Mouse (Mus musculus): ENCODE measurements around the gene Ccnf. TPM values are rescaled to one million over a fixed set of nuclear protein-coding genes. Genes with fewer than 3 reads are reported as not detected.

The Ccnf gene
- polyA plus RNA-seq (2014; fragmentation: Nextera tagmentation; extraction: Ambion mirVana) = 7.0 and 11.1 TPM in 2 replicates

GRCm38 (mm10) chr17:24251320-24252069 lies at the start of gene Ccnf:
Ccnf (minus strand) TSS chr17:24251484.
- Histone ChIP-seq H3K9ac (replicated peaks; ENCODE audit: low read depth, low read length) (peak within 1 kb of the TSS; percentile 67), H3K9me3 (ENCODE audit: control insufficient read depth, low read length) (no peaks in the 10 kb centered on the region), H3K36me3 (ENCODE audit: control insufficient read depth, insufficient read depth, low read length) (no peaks in the 10 kb centered on the region), H3K4me1 (ENCODE audit: control insufficient read depth, insufficient read depth, low read length) (peaks cover 11% of the 10 kb centered on the region; the same call in 1 of the 2 replicates), H3K27me3 (ENCODE audit: control insufficient read depth, insufficient read depth, low read length) (no peaks in the 10 kb centered on the region), H3K4me2 (ENCODE audit: low read depth, low read length) (peak within 1 kb of the TSS; percentile 63), H3K27ac (ENCODE audit: low read depth, low read length) (no peak within 1 kb of the TSS), H3K4me3 (ENCODE audit: low read depth, low read length) (peak within 1 kb of the TSS; percentile 66)
- ATAC-seq (ENCODE audit: low read depth) = peak; percentile 100
- whole genome bisulfite sequencing = under 1% methylated on average over 47 of the region's 48 CpGs

GRCm38 (mm10) chr17:24300651-24301050 lies 49.4 kb upstream of the Ccnf start:
- 82% methylated on average over 4 of the region's 4 CpGs for WGBS
- H3K9me3 ChIP-seq (ENCODE audit: control insufficient read depth, low read length) = no peaks in the 10 kb centered on the region

GRCm38 (mm10) chr17:24289338-24289737 lies 38.1 kb upstream of the Ccnf start:
- H3K9ac ChIP-seq (replicated peaks; ENCODE audit: low read depth, low read length) = no peak overlapping the region
- WGBS = 79% methylated on average over 5 of the region's 5 CpGs
- H3K4me2 ChIP-seq (ENCODE audit: low read depth, low read length) = no peak overlapping the region
- no peak for ATAC-seq (ENCODE audit: low read depth)
- H3K27ac ChIP-seq (ENCODE audit: low read depth, low read length) = no peak overlapping the region
- no peaks in the 10 kb centered on the region for H3K36me3 ChIP-seq (ENCODE audit: control insufficient read depth, insufficient read depth, low read length)
- no peaks in the 10 kb centered on the region for H3K9me3 ChIP-seq (ENCODE audit: control insufficient read depth, low read length)
- H3K4me3 ChIP-seq (ENCODE audit: low read depth, low read length) = no peak overlapping the region
- H3K4me1 ChIP-seq (ENCODE audit: control insufficient read depth, insufficient read depth, low read length) = no peaks in the 10 kb centered on the region
- H3K27me3 ChIP-seq (ENCODE audit: control insufficient read depth, insufficient read depth, low read length) = no peaks in the 10 kb centered on the region

More at GRCm38 (mm10) chr17:24300651-24301050, 49.4 kb upstream of the Ccnf start:
- H3K4me3 ChIP-seq (ENCODE audit: low read depth, low read length) = no peak overlapping the region
- no peak overlapping the region for H3K9ac ChIP-seq (replicated peaks; ENCODE audit: low read depth, low read length)
- no peaks in the 10 kb centered on the region for H3K27me3 ChIP-seq (ENCODE audit: control insufficient read depth, insufficient read depth, low read length)
- no peak overlapping the region for H3K27ac ChIP-seq (ENCODE audit: low read depth, low read length)
- no peaks in the 10 kb centered on the region for H3K4me1 ChIP-seq (ENCODE audit: control insufficient read depth, insufficient read depth, low read length)
- no peak overlapping the region for H3K4me2 ChIP-seq (ENCODE audit: low read depth, low read length)
- ATAC-seq (ENCODE audit: low read depth) = no peak
- H3K36me3 ChIP-seq (ENCODE audit: control insufficient read depth, insufficient read depth, low read length) = no peaks in the 10 kb centered on the region

GRCm38 (mm10) chr17:24288477-24288876 lies 37.2 kb upstream of the Ccnf start:
- H3K4me2 ChIP-seq (ENCODE audit: low read depth, low read length) = no peak overlapping the region
- no peaks in the 10 kb centered on the region for H3K36me3 ChIP-seq (ENCODE audit: control insufficient read depth, insufficient read depth, low read length)
- H3K27me3 ChIP-seq (ENCODE audit: control insufficient read depth, insufficient read depth, low read length) = no peaks in the 10 kb centered on the region
- no peak overlapping the region for H3K4me3 ChIP-seq (ENCODE audit: low read depth, low read length)
- ATAC-seq (ENCODE audit: low read depth) = no peak
- H3K27ac ChIP-seq (ENCODE audit: low read depth, low read length) = no peak overlapping the region
- H3K9ac ChIP-seq (replicated peaks; ENCODE audit: low read depth, low read length) = no peak overlapping the region
- no peaks in the 10 kb centered on the region for H3K4me1 ChIP-seq (ENCODE audit: control insufficient read depth, insufficient read depth, low read length)
- 86% methylated on average over 9 of the region's 9 CpGs for WGBS
- H3K9me3 ChIP-seq (ENCODE audit: control insufficient read depth, low read length) = no peaks in the 10 kb centered on the region

GRCm38 (mm10) chr17:24285680-24286079 lies 34.4 kb upstream of the Ccnf start:
- no peaks in the 10 kb centered on the region for H3K36me3 ChIP-seq (ENCODE audit: control insufficient read depth, insufficient read depth, low read length)
- WGBS = 76% methylated on average over 3 of the region's 3 CpGs

GRCm38 (mm10) chr17:24283266-24283818 lies 32.1 kb upstream of the Ccnf start:
- no peaks in the 10 kb centered on the region for H3K36me3 ChIP-seq (ENCODE audit: control insufficient read depth, insufficient read depth, low read length)
- no peak for ATAC-seq (ENCODE audit: low read depth)
- WGBS = 79% methylated on average over 9 of the region's 9 CpGs

More at GRCm38 (mm10) chr17:24285680-24286079, 34.4 kb upstream of the Ccnf start:
- Histone ChIP-seq H3K27ac (ENCODE audit: low read depth, low read length) (no peak overlapping the region), H3K4me1 (ENCODE audit: control insufficient read depth, insufficient read depth, low read length) (no peaks in the 10 kb centered on the region), H3K4me2 (ENCODE audit: low read depth, low read length) (no peak overlapping the region), H3K9ac (replicated peaks; ENCODE audit: low read depth, low read length) (no peak overlapping the region), H3K9me3 (ENCODE audit: control insufficient read depth, low read length) (no peaks in the 10 kb centered on the region; the same call in 1 of the 2 replicates), H3K4me3 (ENCODE audit: low read depth, low read length) (no peak overlapping the region), H3K27me3 (ENCODE audit: control insufficient read depth, insufficient read depth, low read length) (no peaks in the 10 kb centered on the region)
- no peak for ATAC-seq (ENCODE audit: low read depth)

GRCm38 (mm10) chr17:24282637-24283036 lies 31.4 kb upstream of the Ccnf start:
- Histone ChIP-seq H3K4me2 (ENCODE audit: low read depth, low read length) (no peak overlapping the region), H3K9me3 (ENCODE audit: control insufficient read depth, low read length) (no peaks in the 10 kb centered on the region; the same call in 1 of the 2 replicates), H3K4me1 (ENCODE audit: control insufficient read depth, insufficient read depth, low read length) (no peaks in the 10 kb centered on the region), H3K27me3 (ENCODE audit: control insufficient read depth, insufficient read depth, low read length) (no peaks in the 10 kb centered on the region), H3K36me3 (ENCODE audit: control insufficient read depth, insufficient read depth, low read length) (no peaks in the 10 kb centered on the region), H3K9ac (replicated peaks; ENCODE audit: low read depth, low read length) (no peak overlapping the region), H3K27ac (ENCODE audit: low read depth, low read length) (no peak overlapping the region), H3K4me3 (ENCODE audit: low read depth, low read length) (no peak overlapping the region)
- 77% methylated on average over 4 of the region's 4 CpGs for WGBS
- ATAC-seq (ENCODE audit: low read depth) = no peak

More at GRCm38 (mm10) chr17:24283266-24283818, 32.1 kb upstream of the Ccnf start:
- Histone ChIP-seq H3K4me2 (ENCODE audit: low read depth, low read length) (no peak overlapping the region), H3K27ac (ENCODE audit: low read depth, low read length) (no peak overlapping the region), H3K4me1 (ENCODE audit: control insufficient read depth, insufficient read depth, low read length) (no peaks in the 10 kb centered on the region), H3K9me3 (ENCODE audit: control insufficient read depth, low read length) (no peaks in the 10 kb centered on the region; the same call in 1 of the 2 replicates), H3K9ac (replicated peaks; ENCODE audit: low read depth, low read length) (no peak overlapping the region), H3K4me3 (ENCODE audit: low read depth, low read length) (no peak overlapping the region), H3K27me3 (ENCODE audit: control insufficient read depth, insufficient read depth, low read length) (no peaks in the 10 kb centered on the region)

GRCm38 (mm10) chr17:24279907-24280306 lies 28.6 kb upstream of the Ccnf start:
- Histone ChIP-seq H3K36me3 (ENCODE audit: control insufficient read depth, insufficient read depth, low read length) (no peaks in the 10 kb centered on the region), H3K4me1 (ENCODE audit: control insufficient read depth, insufficient read depth, low read length) (no peaks in the 10 kb centered on the region), H3K9me3 (ENCODE audit: control insufficient read depth, low read length) (no peaks in the 10 kb centered on the region; the same call in 1 of the 2 replicates), H3K9ac (replicated peaks; ENCODE audit: low read depth, low read length) (no peak overlapping the region), H3K4me2 (ENCODE audit: low read depth, low read length) (no peak overlapping the region), H3K27me3 (ENCODE audit: control insufficient read depth, insufficient read depth, low read length) (no peaks in the 10 kb centered on the region), H3K27ac (ENCODE audit: low read depth, low read length) (no peak overlapping the region), H3K4me3 (ENCODE audit: low read depth, low read length) (no peak overlapping the region)
- WGBS = 86% methylated on average over 4 of the region's 4 CpGs
- no peak for ATAC-seq (ENCODE audit: low read depth)

- Histone ChIP-seq H3K4me2 (ENCODE audit: low read depth, low read length) (no peak overlapping the region), H3K9ac (replicated peaks; ENCODE audit: low read depth, low read length) (no peak overlapping the region), H3K36me3 (ENCODE audit: control insufficient read depth, insufficient read depth, low read length) (no peaks in the 10 kb centered on the region), H3K27ac (ENCODE audit: low read depth, low read length) (no peak overlapping the region), H3K4me3 (ENCODE audit: low read depth, low read length) (no peak overlapping the region), H3K9me3 (ENCODE audit: control insufficient read depth, low read length) (no peaks in the 10 kb centered on the region), H3K4me1 (ENCODE audit: control insufficient read depth, insufficient read depth, low read length) (no peaks in the 10 kb centered on the region), H3K27me3 (ENCODE audit: control insufficient read depth, insufficient read depth, low read length) (no peaks in the 10 kb centered on the region)
- WGBS = 91% methylated on average over 1 of the region's 1 CpGs
- no peak for ATAC-seq (ENCODE audit: low read depth)
These were observed 15.8 kb upstream of the Ccnf start for GRCm38 (mm10) chr17:24267133-24267532.

Data from neural tube, embryonic 14.5 days (tissue).